Mouse (Mus musculus): ENCODE measurements around the gene Ackr1.

Gene Ackr1

DNA sequence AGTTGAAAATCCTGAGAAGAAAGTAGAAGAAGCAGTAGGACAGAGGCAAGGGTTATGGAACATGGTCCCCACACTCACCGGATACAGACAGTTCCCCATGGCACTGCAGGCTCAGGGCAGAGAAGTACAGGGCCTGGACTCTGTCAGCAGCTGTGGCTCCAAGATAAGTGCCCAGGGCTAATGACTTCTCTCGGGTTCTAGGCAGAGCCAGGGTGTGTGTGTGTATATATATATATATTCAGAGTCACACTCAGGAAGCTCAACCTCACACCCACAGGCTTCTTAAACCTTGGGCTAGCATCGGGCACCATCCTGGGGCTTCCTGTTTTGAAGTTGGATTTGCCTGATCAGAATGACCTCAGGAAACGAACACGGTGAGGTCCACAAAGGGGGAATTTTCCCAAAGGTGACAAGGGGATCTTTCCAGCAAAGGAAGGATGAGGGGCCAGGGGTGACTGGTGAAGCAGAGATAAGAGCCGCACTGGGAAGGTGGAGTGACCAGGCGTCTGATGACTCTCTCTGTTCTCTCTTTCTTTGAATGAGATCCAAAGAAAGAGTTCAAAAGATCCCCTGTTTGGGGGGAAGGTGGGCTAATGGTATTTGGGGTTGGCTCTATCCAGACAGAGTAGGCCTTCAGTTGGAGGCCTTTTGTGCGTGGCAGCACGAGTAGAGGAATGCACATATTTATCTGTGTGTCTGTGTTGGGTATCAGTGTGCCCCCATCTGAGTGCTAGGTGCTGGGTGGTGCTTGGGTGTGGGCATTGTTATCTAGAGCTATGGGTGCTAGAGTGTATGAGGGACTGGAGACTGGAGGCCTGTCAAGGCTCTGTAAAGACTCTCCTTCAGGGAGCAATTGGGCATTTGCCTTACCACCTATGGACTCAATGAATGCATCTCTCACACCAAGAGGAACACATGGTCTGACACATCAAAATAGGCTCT is at the start of gene Ackr1:
Gene Ackr1 (minus strand): TSS at position 439 of the 942 bp plus-strand sequence.
- DNase-seq, result no peak

GRCm38 (mm10) chr1:173381436-173381835 is 47.9 kb upstream of the Ackr1 start:
- no peak for DNase-seq

DNA sequence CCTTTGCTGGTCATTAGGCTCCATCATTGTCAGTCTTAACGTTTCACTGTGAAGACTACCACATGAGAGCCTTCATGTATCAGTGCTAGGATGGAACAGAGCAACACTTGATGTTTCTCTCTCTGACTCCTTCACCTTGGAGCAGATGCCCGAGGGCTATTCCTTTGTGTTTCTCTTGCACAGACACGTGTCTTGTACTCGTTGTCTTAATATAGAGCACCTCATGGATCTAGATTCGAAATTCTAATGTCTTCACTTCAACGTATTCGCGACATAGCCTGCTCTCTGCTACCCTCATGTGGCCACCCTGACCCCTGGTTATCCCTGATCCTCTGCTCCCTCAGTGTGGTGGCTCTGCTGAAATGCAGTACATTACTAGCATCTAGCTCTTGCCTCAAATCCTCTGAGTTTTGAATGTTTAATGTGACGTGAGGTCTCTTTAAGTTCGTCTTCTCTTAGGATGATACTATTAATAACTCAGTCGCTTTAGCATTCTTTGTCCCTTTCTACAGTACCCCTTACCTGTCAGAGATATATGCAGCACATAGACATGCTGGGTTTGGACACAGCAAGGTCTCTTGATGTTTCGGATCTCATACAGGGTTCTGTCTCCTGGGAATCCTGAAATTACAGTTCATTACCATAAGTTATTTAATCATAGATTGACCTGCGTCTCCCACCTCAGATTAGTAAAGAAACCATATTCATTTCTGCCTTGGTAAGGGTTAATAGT is 44.0 kb upstream of the Ackr1 start:
- DNase-seq, result peak; percentile 16

- no peak for DNase-seq
Measured at GRCm38 (mm10) chr1:173374020-173374419, 40.5 kb upstream of the Ackr1 start.

- DNase-seq, result no peak
Measured at GRCm38 (mm10) chr1:173371586-173371985, 38.0 kb upstream of the Ackr1 start.

DNA sequence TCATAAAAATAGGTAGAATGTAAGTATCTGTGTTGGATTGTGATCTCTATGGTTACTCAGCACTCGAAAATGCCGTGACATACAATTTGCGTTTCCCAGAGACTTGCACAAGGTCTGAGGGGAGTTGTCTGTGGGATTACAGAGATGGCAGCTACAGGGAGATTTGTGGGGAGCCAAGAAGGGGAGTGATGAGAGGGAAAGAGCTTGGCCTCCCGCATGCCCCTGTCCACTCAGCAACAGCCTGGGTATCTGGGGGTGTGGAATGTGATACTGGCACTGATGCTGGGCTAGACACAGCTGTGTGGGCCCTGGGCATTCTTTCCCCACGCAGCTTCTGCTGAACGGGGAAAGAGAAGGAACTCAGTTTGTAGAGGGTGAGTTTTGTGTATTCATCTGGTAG is 36.9 kb upstream of the Ackr1 start:
- DNase-seq, result no peak

DNA sequence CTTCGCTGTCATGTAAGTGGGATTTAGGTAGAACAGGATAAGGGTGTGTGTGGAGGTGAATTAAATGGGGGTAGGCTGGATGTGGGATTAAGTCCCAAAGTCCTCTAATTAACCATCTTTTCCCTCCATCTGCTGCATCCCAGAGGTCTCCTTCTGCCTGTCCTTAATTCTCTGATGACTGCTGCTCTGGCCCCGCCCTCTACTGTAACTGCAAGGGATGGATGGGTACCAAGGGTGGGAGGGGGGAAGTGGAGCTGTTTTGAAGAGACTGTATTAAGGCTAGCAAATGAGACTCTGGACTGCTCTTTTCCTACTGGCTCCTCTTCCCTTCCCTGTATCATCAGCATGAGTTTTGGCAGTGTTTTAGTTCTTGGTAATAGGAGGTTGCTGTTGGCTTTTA is 36.1 kb upstream of the Ackr1 start:
- no peak for DNase-seq

GRCm38 (mm10) chr1:173367356-173368046 is 34.0 kb upstream of the Ackr1 start, which contains the start of gene Cadm3:
Gene Cadm3 (minus strand): TSS chr1:173367695.
- no peak for DNase-seq

- no peak for DNase-seq
Measured at GRCm38 (mm10) chr1:173366701-173367355, 33.3 kb upstream of the Ackr1 start.

- no peak for DNase-seq
Measured at GRCm38 (mm10) chr1:173365970-173366409, 32.4 kb upstream of the Ackr1 start.

DNA sequence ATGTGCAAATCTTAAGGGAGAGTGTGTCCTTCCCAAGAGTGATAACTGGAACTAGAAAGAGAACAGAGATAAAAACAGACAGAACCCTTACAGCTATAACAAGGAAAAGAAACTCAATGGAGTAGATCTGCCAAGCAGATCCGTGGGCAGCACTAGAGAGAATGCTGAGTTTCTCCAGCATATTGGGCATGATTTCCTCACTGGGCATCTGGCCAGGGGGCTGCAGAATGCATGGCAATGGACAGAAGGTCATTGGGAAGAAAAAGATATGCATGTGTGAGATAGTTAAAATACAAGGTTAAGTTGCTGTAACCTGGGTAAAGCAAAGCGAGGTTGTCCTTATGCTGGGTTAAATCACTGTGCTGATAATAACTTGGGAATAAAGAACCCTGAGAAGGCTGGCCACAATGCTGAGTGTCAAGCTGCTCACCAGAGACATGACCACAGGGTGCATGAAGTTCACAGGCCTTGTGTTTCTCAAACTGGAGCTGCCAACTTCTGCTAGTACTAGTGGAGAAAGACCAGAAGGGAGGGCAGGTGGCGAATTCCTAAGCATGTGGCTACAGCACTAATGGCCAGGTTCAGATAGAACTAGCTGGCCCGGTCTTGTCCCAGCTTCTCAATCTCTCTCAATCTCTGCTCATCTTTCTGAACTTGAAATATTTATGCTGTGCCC is 30.7 kb upstream of the Ackr1 start:
- DNase-seq, result no peak

DNA sequence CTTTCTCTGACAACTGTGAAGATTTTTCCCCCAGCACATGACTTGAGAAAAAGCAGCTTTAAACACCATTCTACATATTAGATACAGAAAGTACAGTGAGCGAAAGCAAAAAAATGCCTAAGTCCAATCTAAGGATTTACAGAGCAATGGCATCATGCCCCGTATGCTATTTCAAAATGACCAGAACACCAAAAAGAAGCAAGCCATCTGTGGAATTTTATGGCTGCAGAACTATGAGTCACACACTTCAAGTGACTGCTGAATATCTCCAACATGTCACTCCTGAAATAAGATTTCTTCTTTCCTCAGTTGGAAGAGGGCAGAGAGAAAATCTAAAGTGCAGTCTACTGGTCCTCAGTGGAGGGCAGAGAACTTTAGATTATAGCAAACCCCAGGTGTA is 29.9 kb upstream of the Ackr1 start:
- no peak for DNase-seq

- DNase-seq, result peak; percentile 73
Measured at GRCm38 (mm10) chr1:173361651-173362050, 28.1 kb upstream of the Ackr1 start.

- no peak for DNase-seq
Measured at GRCm38 (mm10) chr1:173359590-173360290, 26.2 kb upstream of the Ackr1 start.

- no peak for DNase-seq
Measured at GRCm38 (mm10) chr1:173357799-173358198, 24.2 kb upstream of the Ackr1 start.

DNA sequence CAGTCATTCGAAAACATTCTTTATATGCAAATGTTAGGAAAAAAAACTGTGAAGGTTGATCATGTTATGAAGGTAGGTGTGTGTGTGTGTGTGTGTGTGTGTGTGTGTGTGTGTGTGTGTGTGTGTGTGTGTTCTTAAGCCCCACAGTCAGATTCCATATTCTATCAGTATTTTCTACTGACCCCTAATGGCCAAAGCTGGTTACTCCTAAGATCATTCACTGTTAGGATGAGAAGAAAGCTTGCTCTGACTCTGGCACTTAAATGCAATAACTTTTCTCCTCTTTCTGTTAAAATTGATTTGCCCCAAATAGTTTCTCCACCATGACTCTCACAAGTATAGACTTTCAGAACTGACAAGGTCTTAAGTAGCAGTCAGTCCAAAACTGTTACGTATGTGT is 23.1 kb upstream of the Ackr1 start:
- DNase-seq, result no peak

DNA sequence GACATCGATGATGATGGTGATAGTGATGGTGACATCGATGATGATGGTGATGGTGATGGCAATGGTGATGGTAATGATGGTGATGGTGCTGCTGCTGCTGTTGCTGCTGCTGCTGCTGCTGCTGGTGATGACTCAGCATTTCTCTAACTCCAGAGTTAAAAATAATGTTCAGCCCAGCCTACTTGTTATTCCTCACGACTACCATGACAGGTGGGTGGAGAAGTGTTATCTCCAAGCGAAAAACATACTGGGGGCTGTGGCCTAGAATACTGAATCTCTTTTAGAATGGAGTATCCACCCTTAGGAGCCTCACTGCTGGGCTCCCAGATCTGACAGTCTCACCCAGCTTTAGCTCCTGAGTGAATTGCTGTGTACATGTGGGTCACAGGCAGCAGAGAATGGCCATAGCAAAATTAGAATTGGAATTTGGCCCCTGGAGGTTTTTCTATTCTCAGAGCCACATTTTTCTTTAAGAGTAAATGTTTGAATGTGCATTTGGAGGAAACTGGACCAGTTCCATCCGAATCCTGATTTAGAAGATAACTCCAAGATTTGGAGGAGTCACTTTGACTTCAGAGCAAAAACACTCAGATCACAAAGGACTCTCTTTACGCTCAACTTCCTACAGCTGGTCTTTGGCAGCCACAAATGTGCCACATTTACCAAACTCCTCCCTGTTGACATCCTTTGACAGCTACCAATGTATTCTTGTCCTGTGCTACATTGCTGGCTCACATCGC is 21.7 kb upstream of the Ackr1 start:
- no peak for DNase-seq

GRCm38 (mm10) chr1:173350372-173350957 is 16.9 kb upstream of the Ackr1 start, which contains the start of gene Aim2:
Gene Aim2 (plus strand): TSS chr1:173350879.
- DNase-seq, result no peak

DNA sequence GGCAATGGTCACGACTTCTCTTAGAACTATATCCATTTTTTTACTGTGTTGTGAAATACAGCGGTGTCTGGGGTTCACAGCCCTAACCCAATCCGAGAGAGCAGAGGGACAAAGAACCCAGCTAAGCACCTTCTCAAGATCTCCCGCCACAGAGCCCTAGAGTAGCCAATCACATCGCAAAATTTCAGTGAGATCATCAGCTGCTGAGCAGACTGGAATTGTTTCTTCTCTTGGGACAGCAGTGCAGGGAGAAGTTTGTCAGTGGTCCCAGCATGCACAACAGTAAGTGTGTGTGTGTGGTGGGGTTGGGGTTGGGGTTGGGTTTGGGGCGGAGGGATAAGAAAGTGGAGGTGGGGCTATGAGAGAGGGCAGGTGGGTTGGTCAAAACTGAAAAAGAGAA is 16.4 kb upstream of the Ackr1 start:
- peak; percentile 34 for DNase-seq

GRCm38 (mm10) chr1:173349192-173349591 is 15.6 kb upstream of the Ackr1 start:
- DNase-seq, result no peak
